Mouse (Mus musculus): ENCODE results near the gene Mcf2l. TPM values are rescaled to one million over a fixed set of nuclear protein-coding genes. Genes with fewer than 3 reads are reported as not detected.

The Mcf2l gene
- total RNA-seq, 1 experiment: 16.0 TPM

GRCm38 (mm10) chr8:12871461-12871860 is 2.1 kb upstream of the Mcf2l start:
- in situ Hi-C loops (cut with MboI; ENCODE audit: low sequenced_read_pairs in 2 of 2, unreplicated experiment in 2 of 2): no loop called here
- H3K9me3 ChIP-seq (ENCODE audit: control insufficient read depth, insufficient read depth, low read depth, low read length): no peaks in the 10 kb centered on the region
- H3K36me3 ChIP-seq (ENCODE audit: control insufficient read depth, insufficient read depth, low read length, poor library complexity, severe bottlenecking): no peaks in the 10 kb centered on the region
- TF ChIP-seq CHD2 (IDR thresholded peaks at IDR 0.05; ENCODE audit: low read depth, low read length) (no peak), ZNF384 (IDR thresholded peaks at IDR 0.05; ENCODE audit: low read depth, low read length) (0 out of 2 replicates have a peak, but pooled peaks have one; percentile 7)
- H3K4me3 ChIP-seq (ENCODE audit: insufficient read depth in 1 of 2, low read depth in 1 of 2, low read length in 2 of 2, poor library complexity in 1 of 2, severe bottlenecking in 1 of 2): peak overlapping the region in 1 of 2 experiments; percentile 13; a peak in 1 of 4 replicates
- H3K4me1 ChIP-seq (ENCODE audit: control insufficient read depth in 2 of 2, insufficient read depth in 2 of 2, low read length in 2 of 2, poor library complexity in 1 of 2): peaks cover 18 to 36% of the 10 kb centered on the region in 2 experiments
- peak; percentile 82 for DNase-seq (ENCODE audit: low read depth, low spot score)
- H3K9ac ChIP-seq (ENCODE audit: insufficient read depth, low read depth, low read length, poor library complexity, severe bottlenecking): peak overlapping the region; percentile 40; the same call in 1 of the 2 replicates
- H3K27ac ChIP-seq (ENCODE audit: insufficient read depth, low read depth, low read length, poor library complexity, severe bottlenecking): peak overlapping the region; percentile 94

- Histone ChIP-seq H3K36me3 (ENCODE audit: control insufficient read depth, insufficient read depth, low read length, poor library complexity, severe bottlenecking) (no peaks in the 10 kb centered on the region), H3K9me3 (ENCODE audit: control insufficient read depth, insufficient read depth, low read depth, low read length) (no peaks in the 10 kb centered on the region), H3K4me3 (ENCODE audit: insufficient read depth in 1 of 2, low read depth in 1 of 2, low read length in 2 of 2, poor library complexity in 1 of 2, severe bottlenecking in 1 of 2) (peak overlapping the region; percentile 61 to 94), H3K27ac (ENCODE audit: insufficient read depth, low read depth, low read length, poor library complexity, severe bottlenecking) (peak overlapping the region; percentile 87; the same call in 1 of the 2 replicates), H3K9ac (ENCODE audit: insufficient read depth, low read depth, low read length, poor library complexity, severe bottlenecking) (peak overlapping the region; percentile 37; the same call in 1 of the 2 replicates), H3K4me1 (ENCODE audit: control insufficient read depth in 2 of 2, insufficient read depth in 2 of 2, low read length in 2 of 2, poor library complexity in 1 of 2) (peaks cover 18 to 36% of the 10 kb centered on the region in 2 experiments)
- TF ChIP-seq MAFK (IDR thresholded peaks at IDR 0.05; ENCODE audit: insufficient read depth, low read depth, low read length) (no peak), ZNF384 (IDR thresholded peaks at IDR 0.05; ENCODE audit: low read depth, low read length) (peak; percentile 76)
- in situ Hi-C loops (cut with MboI; ENCODE audit: low sequenced_read_pairs in 2 of 2, unreplicated experiment in 2 of 2): no loop called here
- DNase-seq (ENCODE audit: low read depth, low spot score): no peak
These were observed 636 bp upstream of the Mcf2l start for GRCm38 (mm10) chr8:12872983-12873356.

- TF ChIP-seq MAFK (IDR thresholded peaks at IDR 0.05; ENCODE audit: insufficient read depth, low read depth, low read length) (no peak), ZNF384 (IDR thresholded peaks at IDR 0.05; ENCODE audit: low read depth, low read length) (no peak)
- Histone ChIP-seq H3K27ac (ENCODE audit: insufficient read depth, low read depth, low read length, poor library complexity, severe bottlenecking) (peak overlapping the region; percentile 78), H3K36me3 (ENCODE audit: control insufficient read depth, insufficient read depth, low read length, poor library complexity, severe bottlenecking) (no peaks in the 10 kb centered on the region), H3K4me3 (ENCODE audit: insufficient read depth in 1 of 2, low read depth in 1 of 2, low read length in 2 of 2, poor library complexity in 1 of 2, severe bottlenecking in 1 of 2) (peak overlapping the region; percentile 83 to 94), H3K9me3 (ENCODE audit: control insufficient read depth, insufficient read depth, low read depth, low read length) (no peaks in the 10 kb centered on the region), H3K9ac (ENCODE audit: insufficient read depth, low read depth, low read length, poor library complexity, severe bottlenecking) (peak overlapping the region; percentile 73), H3K4me1 (ENCODE audit: control insufficient read depth in 2 of 2, insufficient read depth in 2 of 2, low read length in 2 of 2, poor library complexity in 1 of 2) (peaks cover 18 to 35% of the 10 kb centered on the region in 2 experiments)
- DNase-seq (ENCODE audit: low read depth, low spot score): no peak
- in situ Hi-C loops (cut with MboI; ENCODE audit: low sequenced_read_pairs in 2 of 2, unreplicated experiment in 2 of 2): no loop called here
These were observed 687 bp downstream of the Mcf2l start for GRCm38 (mm10) chr8:12874194-12874791.

- Histone ChIP-seq H3K4me1 (ENCODE audit: control insufficient read depth in 2 of 2, insufficient read depth in 2 of 2, low read length in 2 of 2, poor library complexity in 1 of 2) (peaks cover 18 to 29% of the 10 kb centered on the region in 2 experiments), H3K4me3 (ENCODE audit: insufficient read depth in 1 of 2, low read depth in 1 of 2, low read length in 2 of 2, poor library complexity in 1 of 2, severe bottlenecking in 1 of 2) (peak overlapping the region in 1 of 2 experiments; percentile 94; a peak in 1 of 4 replicates), H3K9me3 (ENCODE audit: control insufficient read depth, insufficient read depth, low read depth, low read length) (no peaks in the 10 kb centered on the region), H3K9ac (ENCODE audit: insufficient read depth, low read depth, low read length, poor library complexity, severe bottlenecking) (no peak overlapping the region), H3K27ac (ENCODE audit: insufficient read depth, low read depth, low read length, poor library complexity, severe bottlenecking) (no peak overlapping the region), H3K36me3 (ENCODE audit: control insufficient read depth, insufficient read depth, low read length, poor library complexity, severe bottlenecking) (peaks cover 2% of the 10 kb centered on the region; the same call in 1 of the 2 replicates)
- in situ Hi-C loops (cut with MboI; ENCODE audit: low sequenced_read_pairs in 2 of 2, unreplicated experiment in 2 of 2): no loop called here
- no peak for TF ChIP-seq ZNF384 (IDR thresholded peaks at IDR 0.05; ENCODE audit: low read depth, low read length)
- TF ChIP-seq MAFK (IDR thresholded peaks at IDR 0.05; ENCODE audit: insufficient read depth, low read depth, low read length): no peak
- no peak for TF ChIP-seq CHD2 (IDR thresholded peaks at IDR 0.05; ENCODE audit: low read depth, low read length)
- TF ChIP-seq ZC3H11A (IDR thresholded peaks at IDR 0.05; ENCODE audit: borderline replicate concordance, low read depth, low read length): no peak
- TF ChIP-seq HCFC1 (IDR thresholded peaks at IDR 0.05; ENCODE audit: borderline replicate concordance, insufficient read depth, low read length): no peak
- no peak for DNase-seq (ENCODE audit: low read depth, low spot score)
These were observed 1.4 kb downstream of the Mcf2l start for GRCm38 (mm10) chr8:12874971-12875370.

- TF ChIP-seq HCFC1 (IDR thresholded peaks at IDR 0.05; ENCODE audit: borderline replicate concordance, insufficient read depth, low read length): no peak
- no peak for TF ChIP-seq MAFK (IDR thresholded peaks at IDR 0.05; ENCODE audit: insufficient read depth, low read depth, low read length)
- TF ChIP-seq ZC3H11A (IDR thresholded peaks at IDR 0.05; ENCODE audit: borderline replicate concordance, low read depth, low read length): no peak
- no peak for TF ChIP-seq CHD2 (IDR thresholded peaks at IDR 0.05; ENCODE audit: low read depth, low read length)
- TF ChIP-seq ZNF384 (IDR thresholded peaks at IDR 0.05; ENCODE audit: low read depth, low read length): no peak
- no peaks in the 10 kb centered on the region for H3K9me3 ChIP-seq (ENCODE audit: control insufficient read depth, insufficient read depth, low read depth, low read length)
- peaks cover 7% of the 10 kb centered on the region; the same call in 1 of the 2 replicates for H3K36me3 ChIP-seq (ENCODE audit: control insufficient read depth, insufficient read depth, low read length, poor library complexity, severe bottlenecking)
- no peak overlapping the region for H3K4me3 ChIP-seq (ENCODE audit: insufficient read depth in 1 of 2, low read depth in 1 of 2, low read length in 2 of 2, poor library complexity in 1 of 2, severe bottlenecking in 1 of 2)
- DNase-seq (ENCODE audit: low read depth, low spot score): no peak
- in situ Hi-C loops (cut with MboI; ENCODE audit: low sequenced_read_pairs in 2 of 2, unreplicated experiment in 2 of 2): no loop called here
- H3K4me1 ChIP-seq (ENCODE audit: control insufficient read depth in 2 of 2, insufficient read depth in 2 of 2, low read length in 2 of 2, poor library complexity in 1 of 2): peaks cover 7 to 17% of the 10 kb centered on the region in 2 experiments
- no peak overlapping the region for H3K27ac ChIP-seq (ENCODE audit: insufficient read depth, low read depth, low read length, poor library complexity, severe bottlenecking)
- no peak overlapping the region for H3K9ac ChIP-seq (ENCODE audit: insufficient read depth, low read depth, low read length, poor library complexity, severe bottlenecking)
These were observed 3.5 kb downstream of the Mcf2l start for GRCm38 (mm10) chr8:12877126-12877525.
